Mouse (Mus musculus): ENCODE measurements around the gene Ccdc159.

The Ccdc159 gene

DNA sequence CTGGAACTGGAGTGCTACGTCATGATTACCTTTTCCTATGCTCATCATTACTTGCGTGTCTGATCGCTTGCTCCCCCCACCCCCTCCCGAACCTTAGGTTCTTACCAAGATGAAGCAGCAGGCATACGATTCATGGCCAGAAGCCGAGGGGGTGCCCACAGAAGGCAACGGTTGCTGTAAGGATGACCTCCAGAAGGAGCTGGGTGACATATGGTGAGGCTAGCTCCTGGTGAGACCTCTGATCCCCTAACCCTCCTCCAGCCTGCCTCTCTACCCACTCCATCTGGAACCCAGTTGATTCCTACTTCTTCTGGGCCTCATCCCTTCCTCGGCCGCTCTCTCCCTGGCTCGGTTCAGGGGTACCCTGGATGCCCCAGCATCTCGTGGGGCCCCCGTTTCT is 6.8 kb downstream of the Ccdc159 start:
- in situ Hi-C loops (cut with MboI, MseI) = no loop called here

DNA sequence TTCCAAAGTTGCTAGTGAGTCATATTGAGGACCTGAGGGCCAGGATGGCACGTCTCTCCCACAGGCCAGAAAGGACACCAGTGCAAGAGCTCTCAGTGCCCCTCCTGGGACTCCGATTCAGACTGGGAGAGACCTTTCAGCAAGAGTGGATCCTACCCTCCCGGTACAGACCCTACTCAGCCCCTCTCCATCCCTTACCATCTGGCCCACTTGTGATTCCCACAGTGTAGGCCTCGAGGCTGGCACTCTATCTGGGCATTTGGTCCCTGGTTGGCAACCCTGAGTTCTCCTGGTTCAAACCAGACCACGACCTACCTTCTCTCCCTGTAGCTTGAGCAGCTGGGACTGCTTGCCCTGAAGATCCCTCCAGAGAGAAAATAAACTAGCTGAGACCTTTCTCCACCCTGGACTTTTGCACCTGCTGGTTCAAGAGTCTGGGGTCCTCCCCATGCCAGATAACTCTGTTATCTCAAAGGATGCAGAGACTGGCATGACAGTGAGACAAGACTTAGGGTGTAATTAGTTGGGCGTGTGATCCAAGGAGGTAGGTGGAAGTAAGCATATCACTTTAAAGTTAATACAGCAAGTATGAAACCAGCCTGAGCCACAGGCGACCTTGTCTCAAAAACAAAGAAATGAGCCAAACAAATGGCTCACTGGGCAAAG is 8.3 kb downstream of the Ccdc159 start:
- in situ Hi-C loops (cut with MboI, MseI) = no loop called here

GRCm38 (mm10) chr9:21936692-21937570 is 9.7 kb downstream of the Ccdc159 start, which contains the start of gene Plppr2:
Plppr2 (plus strand) TSS chr9:21937033.
- in situ Hi-C loops (cut with MboI, MseI) = no loop called here

DNA sequence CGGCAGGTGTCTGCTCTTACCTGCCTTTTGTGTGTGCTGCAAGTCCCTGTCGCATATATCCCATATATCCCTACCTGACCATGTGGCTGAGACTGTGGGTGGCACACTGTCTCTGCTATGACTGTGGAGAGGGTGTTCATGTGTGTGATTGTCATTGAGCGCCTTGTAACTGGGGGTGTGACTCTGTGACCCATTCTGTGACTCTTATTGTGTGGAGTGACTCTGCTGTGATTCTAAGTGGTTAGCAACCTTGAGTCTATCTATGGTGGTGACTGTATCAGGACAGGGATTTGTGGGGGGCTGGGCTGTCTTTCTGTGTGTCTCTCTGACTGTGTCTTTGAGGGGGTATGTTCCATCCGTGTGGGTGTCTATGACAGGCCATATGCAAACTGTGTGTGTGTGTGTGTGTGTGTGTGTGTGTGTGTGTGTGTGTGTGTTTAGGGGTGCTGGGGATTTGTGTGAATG is 10.5 kb downstream of the Ccdc159 start:
- in situ Hi-C loops (cut with MboI, MseI) = no loop called here

- in situ Hi-C loops (cut with MboI, MseI) = no loop called here
These were observed 11.1 kb downstream of the Ccdc159 start for GRCm38 (mm10) chr9:21938234-21938855.

DNA sequence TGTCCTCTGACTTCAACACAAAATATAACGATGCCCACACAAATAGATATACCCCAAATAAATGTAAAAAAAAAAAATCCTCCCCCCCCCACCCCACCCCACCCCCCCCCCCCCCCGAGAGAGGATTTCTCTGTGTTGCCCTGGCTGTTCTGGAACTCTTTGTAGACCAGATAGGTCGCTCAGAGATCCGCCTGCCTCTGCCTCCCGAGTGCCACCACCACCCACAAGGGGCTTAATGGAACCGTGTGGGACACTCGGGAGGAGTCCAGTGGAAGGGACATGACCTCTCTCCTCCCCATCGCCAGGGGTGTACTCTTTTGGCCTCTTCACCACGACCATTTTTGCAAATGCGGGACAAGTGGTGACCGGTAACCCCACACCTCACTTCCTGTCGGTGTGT is 15.8 kb downstream of the Ccdc159 start:
- in situ Hi-C loops (cut with MboI, MseI) = no loop called here

- in situ Hi-C loops (cut with MboI, MseI) = no loop called here
These were observed 16.4 kb downstream of the Ccdc159 start for GRCm38 (mm10) chr9:21943638-21944037.

GRCm38 (mm10) chr9:21944267-21944666 is 17.0 kb downstream of the Ccdc159 start:
- in situ Hi-C loops (cut with MboI, MseI) = no loop called here

DNA sequence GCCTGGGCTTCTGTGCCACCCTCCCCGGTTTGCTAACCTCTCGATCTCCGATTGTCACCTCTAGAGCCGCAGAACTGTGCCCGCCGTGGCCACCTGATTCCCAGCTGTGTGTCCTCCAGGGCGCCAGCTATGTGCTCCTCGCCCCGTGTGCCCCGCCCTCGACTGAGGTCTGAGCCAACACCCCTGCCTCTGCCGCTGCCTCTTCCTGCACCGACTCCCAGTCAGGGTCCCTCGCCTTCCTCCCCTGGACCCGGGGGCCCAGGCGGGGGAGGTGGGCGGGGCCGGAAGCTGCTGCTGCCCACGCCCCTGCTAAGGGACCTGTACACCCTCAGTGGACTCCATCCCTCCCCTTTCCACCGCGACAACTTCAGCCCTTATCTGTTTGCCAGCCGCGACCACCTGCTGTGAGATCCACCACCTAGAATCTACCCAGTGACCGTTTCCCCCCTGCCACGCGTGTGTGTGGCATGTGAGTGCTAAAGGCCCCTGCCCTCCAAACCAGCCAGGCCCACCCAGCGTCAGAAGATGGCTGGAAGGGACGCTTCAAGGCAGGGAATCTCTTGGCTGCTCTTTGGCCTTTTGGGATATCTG is 20.4 kb downstream of the Ccdc159 start:
- in situ Hi-C loops (cut with MboI, MseI) = no loop called here

DNA sequence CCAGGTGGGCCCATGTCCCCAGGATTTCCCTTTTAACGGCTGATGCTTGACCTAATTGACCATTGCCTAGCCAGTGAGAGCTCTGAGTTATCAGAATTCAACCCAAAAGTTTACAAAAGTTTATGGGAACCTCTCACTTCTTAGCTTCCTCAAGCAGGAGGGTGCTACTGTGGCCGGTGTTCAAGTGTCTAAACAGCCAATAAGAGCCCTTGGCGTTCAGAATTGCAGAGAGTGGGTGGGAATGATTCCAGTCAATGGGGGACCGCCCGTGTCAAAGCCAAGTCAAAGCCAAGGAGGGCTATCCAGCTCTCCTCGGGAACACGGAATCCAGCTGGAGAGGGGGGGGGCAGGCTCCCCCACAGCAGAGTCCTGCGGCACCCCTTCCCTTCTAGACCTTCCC is 20.9 kb downstream of the Ccdc159 start:
- in situ Hi-C loops (cut with MboI, MseI) = no loop called here

DNA sequence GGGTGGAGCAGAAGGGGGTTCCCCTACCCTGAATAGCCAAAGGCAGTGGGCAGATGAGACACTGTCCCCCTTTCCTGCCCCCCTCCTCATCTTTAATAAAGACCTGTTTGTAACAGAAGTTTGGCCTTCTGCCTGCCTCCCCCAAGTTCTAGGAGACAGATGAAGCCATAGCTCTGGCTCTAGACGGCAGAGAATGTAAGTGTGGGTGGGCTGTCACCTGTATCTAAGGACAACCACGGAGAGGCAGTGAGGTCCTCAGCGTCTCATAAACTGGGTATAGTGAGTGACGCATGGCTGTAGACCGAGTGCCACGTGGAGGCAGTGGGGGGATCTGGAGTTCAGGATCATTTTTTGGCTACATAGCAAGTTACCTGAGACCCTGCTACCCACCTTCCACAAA is 21.5 kb downstream of the Ccdc159 start:
- in situ Hi-C loops (cut with MboI, MseI) = no loop called here

- in situ Hi-C loops (cut with MboI, MseI) = no loop called here
These were observed 23.1 kb downstream of the Ccdc159 start for GRCm38 (mm10) chr9:21950322-21950721.

DNA sequence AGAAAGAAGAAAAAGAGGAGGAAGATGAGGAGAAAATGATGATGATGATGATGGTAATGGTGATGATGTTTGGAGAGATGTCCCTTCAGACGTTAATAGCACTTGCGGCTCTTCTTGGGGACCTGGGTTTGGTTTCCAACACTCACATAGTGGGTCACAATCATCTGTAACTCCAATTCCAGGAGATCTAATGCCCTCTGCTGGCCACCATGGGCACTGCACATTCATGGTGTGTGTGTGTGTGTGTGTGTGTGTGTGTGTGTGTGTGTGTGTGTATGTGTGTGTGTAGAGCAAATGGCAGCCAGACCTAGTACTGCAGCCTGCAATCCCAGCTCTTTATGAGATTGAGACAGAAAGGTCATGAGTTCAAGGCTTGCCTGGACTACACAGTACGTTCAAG is 24.7 kb downstream of the Ccdc159 start:
- in situ Hi-C loops (cut with MboI, MseI) = no loop called here

GRCm38 (mm10) chr9:21953600-21953999 is 26.3 kb downstream of the Ccdc159 start:
- in situ Hi-C loops (cut with MboI, MseI) = no loop called here

DNA sequence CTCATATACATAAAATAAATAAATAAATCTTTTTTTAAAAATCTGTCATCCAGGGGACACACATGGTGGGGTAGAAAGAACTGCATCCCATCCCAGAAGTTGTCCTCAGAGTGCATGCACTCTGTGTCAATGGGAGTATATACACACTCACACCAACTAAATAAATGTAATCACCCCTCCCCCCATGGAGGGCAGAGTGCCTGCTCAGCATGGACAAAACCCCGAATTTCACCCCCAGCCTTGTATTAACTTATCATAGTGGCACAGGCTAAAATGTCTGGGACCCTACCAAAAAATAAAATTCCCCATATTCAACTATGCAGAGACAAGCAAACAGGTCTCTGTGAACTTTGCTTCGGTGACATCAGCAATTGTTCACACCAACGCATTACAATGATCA is 27.4 kb downstream of the Ccdc159 start:
- in situ Hi-C loops (cut with MboI, MseI) = no loop called here

DNA sequence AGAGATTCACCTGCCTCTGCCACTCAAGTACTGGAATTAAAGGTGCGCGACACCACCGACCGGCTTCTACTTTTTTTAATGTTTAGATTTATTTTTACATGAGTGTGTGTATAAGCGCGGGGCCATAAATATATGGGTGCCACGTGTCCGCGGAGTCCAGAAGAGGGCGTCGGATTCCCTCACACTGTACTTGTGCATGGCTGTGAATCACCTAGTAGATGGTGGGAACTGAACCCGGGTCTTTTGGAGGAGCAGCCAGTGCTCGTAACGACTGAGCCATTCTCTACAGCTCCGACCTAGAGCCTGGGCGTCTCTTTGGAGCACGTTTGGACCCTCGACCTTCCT is 27.9 kb downstream of the Ccdc159 start:
- in situ Hi-C loops (cut with MboI, MseI) = no loop called here

DNA sequence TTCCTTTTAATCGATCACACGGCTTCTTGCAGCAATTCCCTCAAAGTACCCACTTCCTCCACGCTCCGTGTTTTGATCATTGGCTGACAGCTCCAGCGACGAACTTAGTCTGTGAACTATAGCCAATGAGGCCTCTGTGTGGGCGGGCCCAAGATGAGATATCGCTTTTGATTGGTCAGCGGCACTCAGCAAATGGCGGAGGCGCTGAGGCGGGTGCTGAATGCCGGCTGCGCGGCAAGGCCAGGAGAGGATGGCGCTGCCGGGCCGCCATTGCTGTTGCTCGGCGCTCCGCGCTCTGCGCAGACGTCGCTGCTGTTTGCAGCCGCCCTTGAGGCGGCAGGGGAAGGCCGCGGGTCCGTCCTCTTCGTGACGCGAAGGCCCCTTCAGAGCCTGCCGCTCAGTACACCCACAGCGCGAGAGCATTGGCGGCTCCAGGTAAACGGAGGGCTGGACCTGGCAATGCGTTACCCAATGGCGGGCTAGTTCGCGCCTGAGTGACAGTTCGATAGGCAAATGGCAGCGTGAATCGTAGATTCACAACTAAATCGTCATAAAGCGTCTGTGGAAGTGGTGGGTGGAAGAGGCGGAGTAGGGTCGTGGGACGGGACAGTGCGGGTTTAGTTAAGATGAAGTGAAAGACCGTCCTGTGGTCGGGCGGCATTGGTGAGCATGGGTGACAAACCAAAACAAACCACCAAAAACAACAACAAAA is 28.5 kb downstream of the Ccdc159 start, which contains the start of gene Swsap1:
Gene Swsap1, plus strand, starts transcription at position 186 of the 712 bp plus-strand sequence.
- in situ Hi-C loops (cut with MboI, MseI) = no loop called here

DNA sequence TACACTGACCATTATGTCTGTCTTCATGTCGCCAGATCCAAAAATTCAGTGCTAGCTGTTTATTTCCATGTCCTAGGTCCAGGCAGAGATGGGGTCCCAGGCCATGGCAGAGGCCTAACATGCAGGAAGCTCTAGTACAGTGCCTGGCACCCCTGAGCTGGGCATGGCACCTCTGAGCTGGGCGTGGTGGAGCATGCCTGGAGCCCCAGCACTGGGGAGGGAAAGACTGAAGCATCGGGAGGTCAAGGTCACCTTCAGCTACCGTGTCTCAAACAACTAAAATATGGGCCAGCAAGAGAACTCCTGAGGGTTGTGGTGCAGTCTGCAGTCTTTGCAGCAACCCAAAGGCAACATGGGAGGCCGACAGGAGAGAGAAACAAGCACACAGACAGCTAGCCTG is 31.1 kb downstream of the Ccdc159 start:
- in situ Hi-C loops (cut with MboI, MseI) = no loop called here

GRCm38 (mm10) chr9:21959244-21959643 is 32.0 kb downstream of the Ccdc159 start:
- in situ Hi-C loops (cut with MboI, MseI) = no loop called here

DNA sequence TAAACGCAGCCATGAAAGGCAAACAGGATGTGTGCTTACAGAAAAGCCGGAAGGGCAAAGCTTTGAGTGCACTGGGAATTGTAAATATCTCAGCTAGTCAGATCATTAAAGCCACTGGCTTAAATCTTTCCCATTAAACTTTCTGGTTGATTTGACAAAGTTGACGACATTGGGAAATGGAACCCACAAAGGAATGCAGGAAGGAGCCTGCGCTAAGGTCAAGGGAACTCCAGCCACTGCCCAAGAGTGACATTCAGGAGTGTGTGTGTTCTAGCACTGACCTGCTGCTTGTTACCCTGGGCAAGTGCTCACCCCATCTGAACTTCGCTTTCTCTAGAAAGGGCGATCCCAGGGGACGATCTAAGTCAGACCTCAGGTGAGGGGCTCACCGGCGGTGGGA is 32.9 kb downstream of the Ccdc159 start:
- in situ Hi-C loops (cut with MboI, MseI) = no loop called here

DNA sequence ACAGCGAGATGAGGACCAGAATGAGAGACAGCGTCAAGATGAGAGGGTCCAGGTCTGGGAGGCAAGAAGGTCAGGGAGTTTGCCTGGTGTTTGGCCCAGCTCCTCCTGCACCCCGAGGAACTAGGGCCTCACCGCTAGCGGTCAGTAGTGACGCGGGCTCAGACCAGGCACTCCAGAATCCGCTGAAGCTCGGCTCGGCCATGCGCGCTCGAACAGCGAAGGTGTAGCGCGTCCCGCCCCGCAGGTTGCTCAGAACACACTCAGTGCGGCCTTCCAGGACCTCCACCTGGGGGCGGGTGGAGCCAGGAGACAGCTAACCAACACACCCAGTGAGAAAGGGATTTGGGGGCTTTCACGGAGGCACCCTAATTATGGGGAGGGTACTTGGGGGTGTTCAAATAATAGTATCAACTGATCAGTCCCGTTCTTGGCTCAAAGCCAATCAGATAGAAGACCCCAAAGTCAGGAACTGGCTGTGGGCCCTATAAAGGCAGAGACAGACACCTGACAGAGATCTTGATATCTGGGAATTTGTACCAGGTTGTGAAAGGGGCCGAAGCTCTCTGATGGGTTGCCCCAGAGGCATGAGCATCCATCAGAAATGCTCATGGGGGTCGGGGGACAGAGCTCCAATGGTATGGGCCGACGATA is 33.4 kb downstream of the Ccdc159 start:
- in situ Hi-C loops (cut with MboI, MseI) = no loop called here
